Mouse (Mus musculus): ENCODE data around the gene Sec14l1. TPM values are rescaled to one million over a fixed set of nuclear protein-coding genes. Genes with fewer than 3 reads are reported as not detected.

Sec14l1 gene
- polyA plus RNA-seq, 1 experiment from 2014 or later: 9.2 TPM

DNA sequence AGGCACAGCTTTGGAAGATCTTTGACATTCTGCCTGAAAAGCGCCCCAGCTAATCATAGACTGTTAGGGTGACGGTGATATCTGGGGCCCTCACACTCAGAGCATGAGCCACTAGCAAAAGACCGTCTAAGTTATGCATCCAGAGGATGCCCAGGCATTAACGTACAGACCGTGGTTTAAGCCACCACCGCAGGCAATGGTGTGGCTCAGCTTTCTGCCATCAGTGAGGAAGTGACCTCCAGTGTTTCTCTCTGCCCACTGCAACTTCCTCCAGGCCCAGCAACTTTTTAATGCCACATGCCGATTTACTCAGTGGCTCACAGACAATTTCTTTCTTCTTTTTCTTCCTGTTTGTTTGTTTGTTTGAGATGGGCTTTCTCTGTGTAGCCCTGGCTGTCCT, 81.7 kb downstream of the Sec14l1 start:
- H3K27ac ChIP-seq (ENCODE audit: low read depth): peak overlapping the region; percentile 16; the same call in 1 of the 2 replicates
- no peak for TF ChIP-seq EP300 (IDR thresholded peaks at IDR 0.05; ENCODE audit: low read depth)
- no peak for TF ChIP-seq CTCF (IDR thresholded peaks at IDR 0.05; ENCODE audit: low read depth)
- ATAC-seq: no peak
- no peaks in the 10 kb centered on the region for H3K36me3 ChIP-seq (replicated peaks; ENCODE audit: insufficient read depth, low read length)
- DNase-seq: no peak
- H3K4me1 ChIP-seq (ENCODE audit: insufficient read depth): peaks cover 14% of the 10 kb centered on the region
- no peaks in the 10 kb centered on the region for H3K9me3 ChIP-seq (ENCODE audit: low read length)
- 38% methylated on average over 7 of the region's 7 CpGs for WGBS (ENCODE audit: insufficient replicate concordance)
- no peak overlapping the region for H3K4me3 ChIP-seq (ENCODE audit: low read depth, low read length)
- no peak overlapping the region for H3K9ac ChIP-seq (replicated peaks)
- peaks cover 9% of the 10 kb centered on the region for H3K27me3 ChIP-seq (ENCODE audit: insufficient read depth, low read length)
- H3K4me2 ChIP-seq (ENCODE audit: low read depth, low read length): no peak overlapping the region

DNA sequence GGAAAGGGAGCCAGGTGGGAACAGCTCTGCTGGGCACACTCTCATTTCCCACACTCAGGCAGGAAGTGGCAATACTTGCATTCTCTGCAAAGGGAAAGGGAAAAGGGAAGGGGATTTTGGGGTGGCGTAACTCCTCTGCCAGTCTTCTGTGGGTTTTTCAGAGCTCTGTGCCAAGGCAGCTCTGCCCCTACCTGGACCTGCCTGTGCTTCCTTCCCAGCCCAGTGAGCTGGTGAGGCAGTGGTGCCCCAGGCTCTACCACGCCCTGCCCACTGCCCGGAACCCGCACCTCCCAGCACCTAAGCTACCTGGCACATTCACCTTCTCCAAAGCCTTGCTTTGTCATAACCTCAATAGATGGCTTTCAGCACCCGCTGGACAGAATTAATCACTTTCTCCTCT, 83.2 kb downstream of the Sec14l1 start:
- Histone ChIP-seq H3K27me3 (ENCODE audit: insufficient read depth, low read length) (peaks cover 9% of the 10 kb centered on the region), H3K36me3 (replicated peaks; ENCODE audit: insufficient read depth, low read length) (no peaks in the 10 kb centered on the region), H3K9me3 (ENCODE audit: low read length) (no peaks in the 10 kb centered on the region), H3K4me1 (ENCODE audit: insufficient read depth) (peaks cover 24% of the 10 kb centered on the region), H3K27ac (ENCODE audit: low read depth) (no peak overlapping the region), H3K9ac (replicated peaks) (no peak overlapping the region), H3K4me3 (ENCODE audit: low read depth, low read length) (no peak overlapping the region), H3K4me2 (ENCODE audit: low read depth, low read length) (no peak overlapping the region)
- no peak for ATAC-seq
- no peak for TF ChIP-seq EP300 (IDR thresholded peaks at IDR 0.05; ENCODE audit: low read depth)
- TF ChIP-seq CTCF (IDR thresholded peaks at IDR 0.05; ENCODE audit: low read depth): no peak
- WGBS (ENCODE audit: insufficient replicate concordance): 75% methylated on average over 5 of the region's 5 CpGs
- DNase-seq: no peak

DNA sequence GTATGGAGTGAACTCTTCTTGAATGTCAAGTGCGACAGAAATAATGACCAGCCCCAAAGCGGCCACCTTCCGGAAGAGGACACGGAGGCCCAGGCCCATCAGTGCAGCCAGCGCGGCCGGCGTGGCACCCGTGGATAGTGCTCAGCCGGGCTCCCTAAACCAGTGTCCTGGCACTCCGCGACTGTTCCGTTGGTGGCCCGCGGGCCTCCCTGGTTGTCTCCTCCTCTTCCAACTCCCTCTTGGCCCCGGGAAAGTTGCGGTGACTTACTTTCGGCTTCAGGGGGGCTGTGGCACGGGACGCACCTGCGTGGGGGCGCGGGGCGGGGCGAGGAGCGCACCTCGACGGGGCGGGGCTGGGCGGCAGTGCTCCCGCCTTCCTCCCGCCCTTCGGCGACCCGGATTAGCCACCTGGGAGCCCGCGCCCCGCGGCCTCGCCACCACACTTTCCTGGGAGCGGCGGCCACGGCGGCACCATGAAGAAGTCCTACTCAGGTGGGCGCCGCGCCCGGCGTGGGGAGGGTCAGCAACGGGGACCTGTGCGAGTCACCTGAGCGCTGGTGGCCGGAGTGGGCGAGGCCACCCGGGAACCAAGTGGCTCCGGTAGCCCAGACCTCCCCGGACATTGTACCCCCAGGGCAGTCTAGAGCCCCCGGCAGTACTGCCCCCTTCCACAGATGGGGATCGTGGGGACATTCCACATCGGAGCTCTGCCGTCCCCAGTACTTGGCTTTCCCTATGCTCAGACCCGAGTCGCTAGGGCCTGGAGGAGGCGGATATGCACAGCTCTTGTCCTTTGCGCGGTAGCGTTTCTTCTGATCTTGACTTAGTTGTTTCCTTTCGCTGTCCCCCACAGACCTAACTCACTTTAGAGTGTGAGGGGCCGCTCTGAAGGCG, 84.6 kb downstream of the Sec14l1 start, which contains the start of gene Sept9:
TSS of gene Sept9 (plus strand) at position 380 of the 894 bp plus-strand sequence.
- 5% methylated on average over 60 of the region's 70 CpGs for WGBS (ENCODE audit: insufficient replicate concordance)
- Histone ChIP-seq H3K36me3 (replicated peaks; ENCODE audit: insufficient read depth, low read length) (no peaks in the 10 kb centered on the region), H3K27ac (ENCODE audit: low read depth) (peak within 1 kb of the TSS; percentile 75), H3K4me1 (ENCODE audit: insufficient read depth) (peaks cover 29% of the 10 kb centered on the region), H3K4me3 (ENCODE audit: low read depth, low read length) (peak within 1 kb of the TSS; percentile 57), H3K27me3 (ENCODE audit: insufficient read depth, low read length) (peaks cover 9% of the 10 kb centered on the region), H3K9me3 (ENCODE audit: low read length) (no peaks in the 10 kb centered on the region), H3K9ac (replicated peaks) (peak within 1 kb of the TSS; percentile 72), H3K4me2 (ENCODE audit: low read depth, low read length) (peak within 1 kb of the TSS; percentile 72)
- TF ChIP-seq EP300 (IDR thresholded peaks at IDR 0.05; ENCODE audit: low read depth): no peak
- peak; percentile 62 for DNase-seq
- peak; percentile 59 for ATAC-seq

DNA sequence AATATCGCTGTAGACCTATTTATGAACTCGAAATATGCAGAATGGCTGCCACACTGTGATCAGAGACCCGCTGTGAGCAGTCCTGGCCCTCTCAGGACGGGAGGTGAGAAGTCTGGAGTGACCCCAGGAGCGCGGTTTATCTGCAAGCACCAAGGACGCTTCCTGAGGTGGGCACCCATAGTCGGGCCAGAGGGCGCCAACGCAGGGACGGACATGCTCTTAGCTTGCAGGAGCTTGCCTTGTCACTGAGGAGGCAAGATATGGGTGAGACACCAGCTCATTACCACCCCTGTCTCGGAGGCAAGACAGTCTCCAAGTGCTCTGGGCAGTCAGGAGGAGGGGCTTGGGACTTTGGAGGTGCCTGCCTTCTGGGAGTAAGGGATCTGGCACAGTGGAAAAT, 86.9 kb downstream of the Sec14l1 start:
- Histone ChIP-seq H3K27me3 (ENCODE audit: insufficient read depth, low read length) (peaks cover 9% of the 10 kb centered on the region), H3K4me2 (ENCODE audit: low read depth, low read length) (peak overlapping the region; percentile 72; the same call in 1 of the 2 replicates), H3K9me3 (ENCODE audit: low read length) (no peaks in the 10 kb centered on the region), H3K4me1 (ENCODE audit: insufficient read depth) (peaks cover 39% of the 10 kb centered on the region), H3K36me3 (replicated peaks; ENCODE audit: insufficient read depth, low read length) (no peaks in the 10 kb centered on the region), H3K9ac (replicated peaks) (no peak overlapping the region), H3K4me3 (ENCODE audit: low read depth, low read length) (no peak overlapping the region), H3K27ac (ENCODE audit: low read depth) (no peak overlapping the region)
- WGBS (ENCODE audit: insufficient replicate concordance): 76% methylated on average over 12 of the region's 12 CpGs
- no peak for ATAC-seq
- no peak for TF ChIP-seq EP300 (IDR thresholded peaks at IDR 0.05; ENCODE audit: low read depth)
- TF ChIP-seq CTCF (IDR thresholded peaks at IDR 0.05; ENCODE audit: low read depth): no peak
- no peak for DNase-seq

DNA sequence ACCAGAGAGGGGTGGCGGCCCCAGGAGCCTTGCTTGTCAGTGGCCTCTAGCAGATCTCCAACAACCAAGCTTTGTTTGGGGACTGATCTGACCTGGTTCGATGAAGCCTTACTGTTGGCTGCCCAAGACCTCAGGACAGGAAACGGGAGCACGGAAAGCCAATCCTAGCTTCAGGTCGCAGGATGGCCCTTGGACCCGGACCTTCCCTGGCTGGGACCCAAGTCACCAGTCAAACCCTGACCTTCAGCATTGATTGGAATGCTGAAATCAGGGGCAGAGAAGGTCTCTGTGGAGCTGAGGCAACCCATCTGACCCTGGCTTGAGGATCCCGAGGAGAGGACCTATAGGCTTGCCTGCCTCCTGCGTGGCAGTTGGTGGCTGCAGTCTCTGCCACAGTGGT, 89.6 kb downstream of the Sec14l1 start:
- ATAC-seq (peak; percentile 93), DNase-seq (peak; percentile 84)
- peak overlapping the region; percentile 53 for H3K4me2 ChIP-seq (ENCODE audit: low read depth, low read length)
- H3K9me3 ChIP-seq (ENCODE audit: low read length): no peaks in the 10 kb centered on the region
- H3K9ac ChIP-seq (replicated peaks): no peak overlapping the region
- peaks cover 4% of the 10 kb centered on the region; the same call in 1 of the 2 replicates for H3K27me3 ChIP-seq (ENCODE audit: insufficient read depth, low read length)
- H3K4me3 ChIP-seq (ENCODE audit: low read depth, low read length): no peak overlapping the region
- TF ChIP-seq CTCF (IDR thresholded peaks at IDR 0.05; ENCODE audit: low read depth): no peak
- peak; percentile 56; the same call in 1 of the 2 replicates for TF ChIP-seq EP300 (IDR thresholded peaks at IDR 0.05; ENCODE audit: low read depth)
- H3K36me3 ChIP-seq (replicated peaks; ENCODE audit: insufficient read depth, low read length): no peaks in the 10 kb centered on the region
- peaks cover 42% of the 10 kb centered on the region for H3K4me1 ChIP-seq (ENCODE audit: insufficient read depth)
- WGBS (ENCODE audit: insufficient replicate concordance): 48% methylated on average over 8 of the region's 8 CpGs
- H3K27ac ChIP-seq (ENCODE audit: low read depth): peak overlapping the region; percentile 92

DNA sequence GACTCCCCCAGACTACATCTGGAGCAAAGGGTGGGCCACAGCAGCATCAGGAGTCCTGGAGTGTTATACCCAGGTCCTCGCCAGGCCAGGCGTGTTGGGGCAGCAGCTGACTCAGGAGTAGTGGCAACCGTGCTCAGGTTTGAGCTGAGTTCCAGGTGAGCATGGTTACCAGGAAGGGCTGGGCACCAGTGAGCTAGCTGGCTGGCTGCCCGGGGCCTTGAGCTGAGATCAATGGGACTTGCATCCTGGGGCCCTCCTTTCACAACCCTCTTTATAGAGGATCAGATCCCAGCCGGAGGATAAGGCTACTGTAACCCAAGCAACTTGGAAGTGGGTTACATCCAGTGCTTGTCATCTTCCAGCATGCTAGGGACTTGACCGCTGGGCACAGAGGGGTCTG, 90.1 kb downstream of the Sec14l1 start:
- peak; percentile 72 for ATAC-seq
- H3K4me3 ChIP-seq (ENCODE audit: low read depth, low read length): no peak overlapping the region
- no peaks in the 10 kb centered on the region; the same call in 1 of the 2 replicates for H3K27me3 ChIP-seq (ENCODE audit: insufficient read depth, low read length)
- DNase-seq: peak; percentile 75
- H3K9ac ChIP-seq (replicated peaks): no peak overlapping the region
- peak overlapping the region; percentile 92 for H3K27ac ChIP-seq (ENCODE audit: low read depth)
- H3K36me3 ChIP-seq (replicated peaks; ENCODE audit: insufficient read depth, low read length): no peaks in the 10 kb centered on the region
- peak overlapping the region; percentile 53 for H3K4me2 ChIP-seq (ENCODE audit: low read depth, low read length)
- no peak for TF ChIP-seq EP300 (IDR thresholded peaks at IDR 0.05; ENCODE audit: low read depth)
- no peak for TF ChIP-seq CTCF (IDR thresholded peaks at IDR 0.05; ENCODE audit: low read depth)
- H3K4me1 ChIP-seq (ENCODE audit: insufficient read depth): peaks cover 39% of the 10 kb centered on the region
- WGBS (ENCODE audit: insufficient replicate concordance): 61% methylated on average over 6 of the region's 6 CpGs
- no peaks in the 10 kb centered on the region for H3K9me3 ChIP-seq (ENCODE audit: low read length)

Data from liver, postnatal 0 days (tissue).